Mouse (Mus musculus) heart, adult 2 months (tissue): ENCODE results near the gene Zfp513.

Experiments used
- CTCF ChIP-seq: fragments of 200-600 bp; IDR thresholded peaks from 2 replicates; pipeline ENCODE4 v1.8.1; 2022; ENCODE audit warnings: antibody characterized with exemption, mild to moderate bottlenecking, moderate library complexity
- EP300 ChIP-seq: fragments of 200-500 bp; IDR thresholded peaks from 2 replicates; pipeline ENCODE4 v1.6.1; 2011; ENCODE audit warnings: low read depth, low read length, control low read depth; ENCODE audit not compliant: insufficient read depth
- POLR2A ChIP-seq: fragments of 200-500 bp; IDR thresholded peaks from 2 replicates; pipeline ENCODE4 v1.6.1; 2011; ENCODE audit warnings: mild to moderate bottlenecking, low read depth, low read length, control low read depth; ENCODE audit not compliant: insufficient read depth

GRCm38 (mm10) chr5:31219911-31220447, 17.9 kb upstream of the Zfp513 start:
- peak; percentile 47 for TF ChIP-seq CTCF
- no peak for TF ChIP-seq POLR2A
- no peak for TF ChIP-seq EP300
